Mouse (Mus musculus) ES-Bruce4 (cell line): Measurements from ENCODE around the gene Ank3.

Source experiments
- CTCF ChIP-seq: IDR thresholded peaks from one replicate; pipeline ENCODE4 v1.8.1; 2011; ENCODE audit warnings: low read depth, low read length
- EP300 ChIP-seq: IDR thresholded peaks from 2 replicates; pipeline ENCODE4 v1.6.1; 2011; ENCODE audit warnings: low read depth, low read length; ENCODE audit not compliant: insufficient read depth
- POLR2A ChIP-seq: IDR thresholded peaks from one replicate; pipeline ENCODE4 v1.8.1; 2011; ENCODE audit warnings: low read length; ENCODE audit not compliant: insufficient read depth

DNA sequence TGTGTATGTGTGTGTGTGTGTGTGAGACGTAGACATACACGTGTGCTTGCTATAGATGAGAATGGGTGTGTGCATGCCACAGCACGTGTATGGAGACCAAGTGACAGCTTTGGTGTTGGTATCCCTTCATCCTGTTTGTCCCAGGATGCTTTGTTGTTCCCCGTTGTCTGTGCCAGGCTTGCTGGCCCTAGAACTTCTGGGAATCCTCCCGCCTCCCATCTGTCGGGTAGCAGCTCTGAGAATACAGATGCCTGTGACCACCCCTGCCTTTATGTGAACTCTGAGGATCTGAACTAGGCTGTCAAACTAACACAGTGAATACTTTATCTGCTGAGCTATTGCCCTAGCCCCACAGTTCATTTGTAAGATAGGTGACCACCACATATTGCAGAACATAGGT is 330.3 kb downstream of the Ank3 start:
- TF ChIP-seq CTCF (no peak), EP300 (no peak), POLR2A (no peak)
